Mouse (Mus musculus) cerebellum, adult 9-10 months (tissue): ENCODE measurements at regions not wholly inside any gene's neighbourhood (a gene's known extent, or its start where the extent isn't known, plus 50 kb on each side); places are given as distances from the start of the nearest gene placed in this dataset.

ENCODE experiments used
- DNase-seq: peaks from one replicate; pipeline ENCODE4 v3.0.0; 2022

- no peak for DNase-seq
Measured at GRCm38 (mm10) chrX:163812431-163812830, 51.3 kb upstream of the Rnf138rt1 start.

GRCm38 (mm10) chrX:163814806-163815205 is 53.7 kb upstream of the Rnf138rt1 start:
- no peak for DNase-seq

- DNase-seq, result no peak
Measured at GRCm38 (mm10) chrX:163822298-163822697, 61.2 kb upstream of the Rnf138rt1 start.

GRCm38 (mm10) chrX:163827461-163827860 is 66.3 kb upstream of the Rnf138rt1 start:
- DNase-seq, result no peak

GRCm38 (mm10) chrX:163845408-163845807 is 63.4 kb upstream of the Ap1s2 start:
- DNase-seq, result no peak

- DNase-seq, result peak; percentile 38
Measured at GRCm38 (mm10) chrX:163846890-163847289, 61.9 kb upstream of the Ap1s2 start.

- DNase-seq, result peak; percentile 10
Measured at GRCm38 (mm10) chrX:163847651-163848050, 61.2 kb upstream of the Ap1s2 start.

- DNase-seq, result peak; percentile 75
Measured at GRCm38 (mm10) chrX:163848510-163849199, 60.2 kb upstream of the Ap1s2 start.

GRCm38 (mm10) chrX:163850915-163851599 is 57.8 kb upstream of the Ap1s2 start:
- no peak for DNase-seq

- no peak for DNase-seq
Measured at GRCm38 (mm10) chrX:163858494-163858893, 50.3 kb upstream of the Ap1s2 start.
